Mouse (Mus musculus) embryonic facial prominence, embryonic 14.5 days (tissue): ENCODE results near the gene Nsf. TPM values are rescaled to one million over a fixed set of nuclear protein-coding genes. Genes with fewer than 3 reads are reported as not detected.
A peak's percentile ranks its signal among the peaks of the same experiment; 100 is the strongest.

Source experiments
- ATAC-seq: fragments of 200-750 bp; cut with Nextera tagmentation; 2 replicates; pipeline ENCODE4 v1.8.0; 2017; ENCODE audit warnings: low read depth, moderate number of reproducible peaks, moderate TSS enrichment
- DNase-seq: peaks from one replicate; pipeline ENCODE4 v3.0.0-alpha.2; 2015; ENCODE audit warnings: low spot score
- H3K27ac ChIP-seq: fragments of 300-500 bp; sonication (generic); replicated peaks from 2 replicates; pipeline ENCODE4 v1.5.1; 2014; ENCODE audit warnings: low read depth, mild to moderate bottlenecking, low read length, moderate library complexity
- H3K27me3 ChIP-seq: fragments of 300-500 bp; sonication (generic); replicated peaks from 2 replicates; pipeline ENCODE4 v1.6.1; 2014; ENCODE audit warnings: low read length; ENCODE audit not compliant: control insufficient read depth, insufficient read depth
- H3K36me3 ChIP-seq: fragments of 300-500 bp; sonication (generic); 2 replicates; pipeline ENCODE4 v1.6.1; 2014; ENCODE audit warnings: low read length, mixed read lengths; ENCODE audit not compliant: control insufficient read depth, insufficient read depth
- H3K4me1 ChIP-seq: fragments of 300-500 bp; sonication (generic); 2 replicates; pipeline ENCODE4 v1.6.1; 2014; ENCODE audit warnings: antibody characterized with exemption, low read length; ENCODE audit not compliant: control insufficient read depth, insufficient read depth
- H3K4me2 ChIP-seq: fragments of 300-500 bp; sonication (generic); 2 replicates; pipeline ENCODE4 v1.6.1; 2014; ENCODE audit warnings: low read depth, mild to moderate bottlenecking, low read length, moderate library complexity, mixed read lengths
- H3K4me3 ChIP-seq: fragments of 300-500 bp; sonication (generic); 2 replicates; pipeline ENCODE4 v1.5.1; 2014; ENCODE audit warnings: low read depth, mild to moderate bottlenecking, low read length
- H3K9ac ChIP-seq: fragments of 300-500 bp; sonication (generic); 2 replicates; pipeline ENCODE4 v1.6.1; 2014; ENCODE audit warnings: low read depth, mild to moderate bottlenecking, low read length, moderate library complexity, mixed read lengths
- H3K9me3 ChIP-seq: fragments of 300-500 bp; sonication (generic); 2 replicates; pipeline ENCODE4 v1.6.1; 2016; ENCODE audit warnings: low read length; ENCODE audit not compliant: control insufficient read depth
- WGBS: fragments of 180-500 bp; shearing (Covaris S2); extraction: QIAGEN DNeasy Blood & Tissue Kit; methylation state at CpG from one replicate; pipeline ENCODE4 v1.1.7; 2014; 5-methylcytosine and 5-hydroxymethylcytosine counted together
- polyA plus RNA-seq: library from polyadenylated mRNA; unstranded; fragments of >200 nt; fragmentation: Nextera tagmentation; extraction: Ambion mirVana; gene quantifications from 2 replicates; pipeline ENCODE4 v1.2.1, GENCODE M21; 2014

Nsf gene
- polyA plus RNA-seq, 1 experiment from 2014 or later: 39.9 TPM

GRCm38 (mm10) chr11:103810631-103811030 is 143.2 kb downstream of the Nsf start:
- 16% methylated on average over 12 of the region's 12 CpGs for WGBS
- Histone ChIP-seq H3K4me3 (peak overlapping the region; percentile 54), H3K9ac (no peak overlapping the region), H3K9me3 (no peaks in the 10 kb centered on the region), H3K4me2 (peak overlapping the region; percentile 96), H3K36me3 (no peaks in the 10 kb centered on the region), H3K27ac (no peak overlapping the region), H3K4me1 (peaks cover 8% of the 10 kb centered on the region; the same call in 1 of the 2 replicates), H3K27me3 (peaks cover 57% of the 10 kb centered on the region)
- ATAC-seq (no peak), DNase-seq (no peak)

- Histone ChIP-seq H3K4me1 (peaks cover 8% of the 10 kb centered on the region; the same call in 1 of the 2 replicates), H3K4me3 (peak overlapping the region; percentile 54), H3K9ac (peak overlapping the region; percentile 62), H3K27ac (no peak overlapping the region), H3K4me2 (peak overlapping the region; percentile 96), H3K27me3 (peaks cover 55% of the 10 kb centered on the region), H3K9me3 (0 out of 2 replicates have a peak, but pooled peaks cover 4% of the 10 kb centered on the region), H3K36me3 (no peaks in the 10 kb centered on the region)
- peak; percentile 58 for ATAC-seq
- peak; percentile 49 for DNase-seq
- WGBS: 2% methylated on average over 42 of the region's 107 CpGs
These were observed 144.0 kb downstream of the Nsf start for GRCm38 (mm10) chr11:103809611-103810598.

- ATAC-seq: no peak; the same call in 1 of the 2 replicates
- H3K27me3 ChIP-seq: peaks cover 55% of the 10 kb centered on the region
- WGBS: 8% methylated on average over 28 of the region's 29 CpGs
- H3K36me3 ChIP-seq: no peaks in the 10 kb centered on the region
- H3K4me1 ChIP-seq: peaks cover 8% of the 10 kb centered on the region; the same call in 1 of the 2 replicates
- H3K4me3 ChIP-seq: peak overlapping the region; percentile 54
- 0 out of 2 replicates have a peak, but pooled peaks cover 4% of the 10 kb centered on the region for H3K9me3 ChIP-seq
- peak overlapping the region; percentile 96 for H3K4me2 ChIP-seq
- no peak overlapping the region for H3K27ac ChIP-seq
- peak overlapping the region; percentile 62; the same call in 1 of the 2 replicates for H3K9ac ChIP-seq
- DNase-seq: peak; percentile 12
These were observed 144.9 kb downstream of the Nsf start for GRCm38 (mm10) chr11:103808771-103809610.

GRCm38 (mm10) chr11:103807966-103808365 is 145.9 kb downstream of the Nsf start:
- Histone ChIP-seq H3K27ac (no peak overlapping the region), H3K4me3 (no peak overlapping the region), H3K27me3 (peaks cover 53% of the 10 kb centered on the region), H3K36me3 (no peaks in the 10 kb centered on the region), H3K4me1 (peaks cover 8% of the 10 kb centered on the region; the same call in 1 of the 2 replicates), H3K4me2 (no peak overlapping the region), H3K9ac (no peak overlapping the region), H3K9me3 (0 out of 2 replicates have a peak, but pooled peaks cover 4% of the 10 kb centered on the region)
- DNase-seq (peak; percentile 30), ATAC-seq (no peak)
- 46% methylated on average over 12 of the region's 12 CpGs for WGBS

GRCm38 (mm10) chr11:103804804-103805203 is 149.1 kb downstream of the Nsf start:
- Histone ChIP-seq H3K9me3 (0 out of 2 replicates have a peak, but pooled peaks cover 4% of the 10 kb centered on the region), H3K27me3 (peaks cover 22% of the 10 kb centered on the region), H3K36me3 (no peaks in the 10 kb centered on the region), H3K27ac (no peak overlapping the region), H3K9ac (no peak overlapping the region), H3K4me1 (peaks cover 3% of the 10 kb centered on the region; the same call in 1 of the 2 replicates), H3K4me2 (no peak overlapping the region), H3K4me3 (no peak overlapping the region)
- WGBS: 62% methylated on average over 4 of the region's 4 CpGs
- ATAC-seq: no peak
- no peak for DNase-seq

- Histone ChIP-seq H3K9me3 (0 out of 2 replicates have a peak, but pooled peaks cover 4% of the 10 kb centered on the region), H3K27ac (no peak overlapping the region), H3K4me1 (no peaks in the 10 kb centered on the region), H3K9ac (no peak overlapping the region), H3K27me3 (peaks cover 15% of the 10 kb centered on the region), H3K36me3 (no peaks in the 10 kb centered on the region), H3K4me3 (no peak overlapping the region), H3K4me2 (no peak overlapping the region)
- no peak for ATAC-seq
- WGBS: 76% methylated on average over 8 of the region's 11 CpGs
- no peak for DNase-seq
These were observed 149.7 kb downstream of the Nsf start for GRCm38 (mm10) chr11:103804126-103804525.

- no peak overlapping the region for H3K27ac ChIP-seq
- 52% methylated on average over 9 of the region's 9 CpGs for WGBS
- no peak overlapping the region for H3K9ac ChIP-seq
- H3K9me3 ChIP-seq: 0 out of 2 replicates have a peak, but pooled peaks cover 4% of the 10 kb centered on the region
- H3K4me1 ChIP-seq: no peaks in the 10 kb centered on the region
- no peak overlapping the region for H3K4me3 ChIP-seq
- no peak overlapping the region for H3K4me2 ChIP-seq
- H3K36me3 ChIP-seq: no peaks in the 10 kb centered on the region
- H3K27me3 ChIP-seq: peaks cover 12% of the 10 kb centered on the region
- ATAC-seq (peak; percentile 18; the same call in 1 of the 2 replicates), DNase-seq (peak; percentile 62)
These were observed 152.7 kb downstream of the Nsf start for GRCm38 (mm10) chr11:103801128-103801527.

- Histone ChIP-seq H3K36me3 (no peaks in the 10 kb centered on the region), H3K9ac (no peak overlapping the region), H3K27ac (no peak overlapping the region), H3K4me3 (no peak overlapping the region), H3K9me3 (no peaks in the 10 kb centered on the region), H3K4me1 (no peaks in the 10 kb centered on the region), H3K27me3 (peaks cover 13% of the 10 kb centered on the region; the same call in 1 of the 2 replicates), H3K4me2 (no peak overlapping the region)
- no peak for ATAC-seq
- DNase-seq: no peak
- 59% methylated on average over 5 of the region's 5 CpGs for WGBS
These were observed 163.9 kb downstream of the Nsf start for GRCm38 (mm10) chr11:103789951-103790350.
